Mouse (Mus musculus) stomach, postnatal 0 days (tissue): Measurements from ENCODE around the gene Syt8. TPM values are rescaled to one million over a fixed set of nuclear protein-coding genes. Genes with fewer than 3 reads are reported as not detected.

ENCODE experiments used
- ATAC-seq: fragments of 200-750 bp; cut with Nextera tagmentation; 2 replicates; pipeline ENCODE4 v1.8.0; 2017; ENCODE audit not compliant: low FRiP score, low TSS enrichment
- DNase-seq: peaks from one replicate; pipeline ENCODE4 v3.0.0-alpha.2; 2016; ENCODE audit warnings: low spot score
- H3K27ac ChIP-seq: fragments of 300-500 bp; sonication (generic); replicated peaks from 2 replicates; pipeline ENCODE4 v1.5.1; 2014; ENCODE audit warnings: mild to moderate bottlenecking, control low read depth
- H3K27me3 ChIP-seq: fragments of 300-500 bp; sonication (generic); 2 replicates; pipeline ENCODE4 v1.6.1; 2014; ENCODE audit warnings: low read length; ENCODE audit not compliant: control insufficient read depth, insufficient read depth
- H3K36me3 ChIP-seq: fragments of 300-500 bp; sonication (generic); 2 replicates; pipeline ENCODE4 v1.6.1; 2014; ENCODE audit warnings: low read length, mixed read lengths; ENCODE audit not compliant: control insufficient read depth, insufficient read depth
- H3K4me1 ChIP-seq: fragments of 300-500 bp; sonication (generic); replicated peaks from 2 replicates; pipeline ENCODE4 v1.6.1; 2014; ENCODE audit warnings: antibody characterized with exemption; ENCODE audit not compliant: control insufficient read depth, insufficient read depth
- H3K4me2 ChIP-seq: fragments of 300-500 bp; sonication (generic); replicated peaks from 2 replicates; pipeline ENCODE4 v1.6.1; 2014; ENCODE audit warnings: low read depth, mild to moderate bottlenecking, control low read depth, moderate library complexity
- H3K4me3 ChIP-seq: fragments of 300-500 bp; sonication (generic); 2 replicates; pipeline ENCODE4 v1.5.1; 2014; ENCODE audit warnings: low read depth, low read length, control low read depth
- H3K9ac ChIP-seq: fragments of 300-500 bp; sonication (generic); 2 replicates; pipeline ENCODE4 v1.6.1; 2014; ENCODE audit warnings: mild to moderate bottlenecking, low read length, control low read depth, mixed read lengths
- H3K9me3 ChIP-seq: fragments of 300-500 bp; sonication (generic); 2 replicates; pipeline ENCODE4 v1.6.1; 2016; ENCODE audit warnings: low read length; ENCODE audit not compliant: control insufficient read depth
- CTCF ChIP-seq: IDR thresholded peaks from 2 replicates; pipeline ENCODE4 v1.5.1; 2016; ENCODE audit warnings: antibody characterized with exemption, low read depth, mild to moderate bottlenecking, moderate library complexity
- EP300 ChIP-seq: optimal IDR thresholded peaks from 2 replicates; pipeline ENCODE3; 2016; ENCODE audit warnings: antibody characterized with exemption
- WGBS: fragments of 180-500 bp; shearing (Covaris S2); extraction: QIAGEN DNeasy Blood & Tissue Kit; methylation state at CpG from one replicate; pipeline ENCODE4 v1.1.7; 2014; 5-methylcytosine and 5-hydroxymethylcytosine counted together
- polyA plus RNA-seq: library from polyadenylated mRNA; unstranded; fragments of >200 nt; fragmentation: Nextera tagmentation; extraction: Ambion mirVana; gene quantifications from 2 replicates; pipeline ENCODE4 v1.2.1, GENCODE M21; 2015

Gene Syt8
- polyA plus RNA-seq, 1 experiment from 2014 or later = 70.7 TPM

- Histone ChIP-seq H3K27ac (0 out of 2 replicates have a peak overlapping the region, but pooled peaks have one; percentile 58), H3K9ac (no peak overlapping the region), H3K4me2 (no peak overlapping the region), H3K4me3 (no peak overlapping the region), H3K4me1 (peaks cover 7% of the 10 kb centered on the region), H3K27me3 (no peaks in the 10 kb centered on the region), H3K9me3 (no peaks in the 10 kb centered on the region), H3K36me3 (peaks cover 10% of the 10 kb centered on the region)
- WGBS = 92% methylated on average over 2 of the region's 2 CpGs
- ATAC-seq (no peak), DNase-seq (no peak)
- TF ChIP-seq EP300 = no peak
- TF ChIP-seq CTCF = no peak
Measured at GRCm38 (mm10) chr7:142388740-142389139, 45.9 kb upstream of the Syt8 start.

- Histone ChIP-seq H3K4me2 (no peak overlapping the region), H3K36me3 (no peaks in the 10 kb centered on the region; the same call in 1 of the 2 replicates), H3K4me3 (no peak overlapping the region), H3K4me1 (peaks cover 7% of the 10 kb centered on the region), H3K27me3 (no peaks in the 10 kb centered on the region), H3K9ac (no peak overlapping the region), H3K9me3 (no peaks in the 10 kb centered on the region), H3K27ac (no peak overlapping the region)
- TF ChIP-seq EP300 (no peak), CTCF (no peak)
- no peak for DNase-seq
- ATAC-seq = no peak
- 79% methylated on average over 3 of the region's 3 CpGs for WGBS
Measured at GRCm38 (mm10) chr7:142389961-142390650, 44.5 kb upstream of the Syt8 start.

- Histone ChIP-seq H3K4me3 (no peak overlapping the region), H3K9me3 (no peaks in the 10 kb centered on the region), H3K9ac (no peak overlapping the region), H3K4me2 (no peak overlapping the region), H3K36me3 (no peaks in the 10 kb centered on the region), H3K27ac (0 out of 2 replicates have a peak overlapping the region, but pooled peaks have one; percentile 18), H3K4me1 (peaks cover 7% of the 10 kb centered on the region), H3K27me3 (no peaks in the 10 kb centered on the region)
- WGBS = 60% methylated on average over 3 of the region's 3 CpGs
- no peak for ATAC-seq
- DNase-seq = no peak
- TF ChIP-seq EP300 = no peak
- TF ChIP-seq CTCF = no peak
Measured at GRCm38 (mm10) chr7:142391108-142391507, 43.5 kb upstream of the Syt8 start.

- Histone ChIP-seq H3K4me2 (no peak overlapping the region), H3K27me3 (no peaks in the 10 kb centered on the region), H3K36me3 (no peaks in the 10 kb centered on the region), H3K27ac (0 out of 2 replicates have a peak overlapping the region, but pooled peaks have one; percentile 18), H3K4me3 (no peak overlapping the region), H3K9ac (no peak overlapping the region), H3K9me3 (no peaks in the 10 kb centered on the region), H3K4me1 (peaks cover 4% of the 10 kb centered on the region)
- WGBS = 61% methylated on average over 4 of the region's 4 CpGs
- no peak for DNase-seq
- TF ChIP-seq EP300 (no peak), CTCF (no peak)
- ATAC-seq = no peak
Measured at GRCm38 (mm10) chr7:142391609-142392008, 43.0 kb upstream of the Syt8 start.

GRCm38 (mm10) chr7:142393191-142393590 is 41.5 kb upstream of the Syt8 start:
- 18% methylated on average over 4 of the region's 4 CpGs for whole genome bisulfite sequencing
- Histone ChIP-seq H3K9ac (no peak overlapping the region), H3K4me3 (no peak overlapping the region), H3K4me2 (no peak overlapping the region), H3K9me3 (no peaks in the 10 kb centered on the region), H3K27ac (peak overlapping the region; percentile 41; the same call in 1 of the 2 replicates), H3K4me1 (no peaks in the 10 kb centered on the region), H3K36me3 (no peaks in the 10 kb centered on the region), H3K27me3 (no peaks in the 10 kb centered on the region)
- ATAC-seq (peak; percentile 69), DNase-seq (peak; percentile 80)
- TF ChIP-seq CTCF (no peak), EP300 (no peak)

GRCm38 (mm10) chr7:142394261-142395190 is 40.1 kb upstream of the Syt8 start:
- H3K36me3 ChIP-seq = no peaks in the 10 kb centered on the region
- DNase-seq = no peak
- no peak for TF ChIP-seq CTCF
- no peak for TF ChIP-seq EP300
- H3K9ac ChIP-seq = no peak overlapping the region
- H3K27ac ChIP-seq = peak overlapping the region; percentile 30
- no peaks in the 10 kb centered on the region for H3K4me1 ChIP-seq
- no peak overlapping the region for H3K4me2 ChIP-seq
- H3K4me3 ChIP-seq = no peak overlapping the region
- H3K27me3 ChIP-seq = no peaks in the 10 kb centered on the region
- WGBS = 59% methylated on average over 6 of the region's 6 CpGs
- H3K9me3 ChIP-seq = no peaks in the 10 kb centered on the region
- ATAC-seq = no peak
